Mouse (Mus musculus): ENCODE measurements around the gene Inpp5d.

Gene Inpp5d

GRCm38 (mm10) chr1:87769263-87769662, 149.2 kb downstream of the Inpp5d start:
- no peak for DNase-seq (ENCODE audit: low spot score in 2 of 2)

Data from natural killer cell, adult 2 months (primary cell).